Mouse (Mus musculus) ES-Bruce4 (cell line): ENCODE measurements around the gene Med18. TPM values are rescaled to one million over a fixed set of nuclear protein-coding genes. Genes with fewer than 3 reads are reported as not detected.

Experiments
- H3K27ac ChIP-seq: 2 replicates; pipeline ENCODE4 v1.5.1; 2012; ENCODE audit warnings: low read length, inconsistent platforms; ENCODE audit not compliant: insufficient read depth
- H3K27me3 ChIP-seq: 2 replicates; pipeline ENCODE4 v1.6.1; 2012; ENCODE audit warnings: mild to moderate bottlenecking, low read length, inconsistent platforms; ENCODE audit not compliant: control insufficient read depth, poor library complexity, insufficient read depth, severe bottlenecking
- H3K36me3 ChIP-seq: 2 replicates; pipeline ENCODE4 v1.6.1; 2012; ENCODE audit warnings: inconsistent platforms, mild to moderate bottlenecking, low read length, moderate library complexity; ENCODE audit not compliant: control insufficient read depth, poor library complexity, insufficient read depth, severe bottlenecking
- H3K4me1 ChIP-seq: one replicate; pipeline ENCODE4 v1.8.1; 2011; ENCODE audit warnings: low read length; ENCODE audit not compliant: control insufficient read depth, insufficient read depth
- H3K4me3 ChIP-seq: 2 replicates; pipeline ENCODE4 v1.5.1; 2011; ENCODE audit warnings: low read depth, mild to moderate bottlenecking, low read length
- H3K9ac ChIP-seq: 2 replicates; pipeline ENCODE4 v1.6.1; 2012; ENCODE audit warnings: low read depth, mild to moderate bottlenecking, inconsistent platforms; ENCODE audit not compliant: poor library complexity, severe bottlenecking
- H3K9me3 ChIP-seq: replicated peaks from 2 replicates; pipeline ENCODE4 v1.6.1; 2012; ENCODE audit warnings: mild to moderate bottlenecking, low read length, inconsistent platforms; ENCODE audit not compliant: control insufficient read depth, poor library complexity, insufficient read depth, severe bottlenecking
- CTCF ChIP-seq: IDR thresholded peaks from one replicate; pipeline ENCODE4 v1.8.1; 2011; ENCODE audit warnings: low read depth, low read length
- EP300 ChIP-seq: IDR thresholded peaks from 2 replicates; pipeline ENCODE4 v1.6.1; 2011; ENCODE audit warnings: low read depth, low read length; ENCODE audit not compliant: insufficient read depth
- POLR2A ChIP-seq: IDR thresholded peaks from one replicate; pipeline ENCODE4 v1.8.1; 2011; ENCODE audit warnings: low read length; ENCODE audit not compliant: insufficient read depth
- polyA plus RNA-seq: library from polyadenylated mRNA; stranded (reverse); fragments of >200 nt; gene quantifications from 2 replicates; pipeline ENCODE4 v1.2.4, GENCODE M21; 2011; ENCODE audit warnings: low read depth; ENCODE audit not compliant: missing spikeins, insufficient read depth, insufficient read length

Med18 gene
- polyA plus RNA-seq, 1 experiment: 22.5 TPM

- H3K27ac ChIP-seq: peak overlapping the region; percentile 60
- peak overlapping the region; percentile 50 for H3K4me3 ChIP-seq
- H3K4me1 ChIP-seq: no peaks in the 10 kb centered on the region
- no peaks in the 10 kb centered on the region for H3K27me3 ChIP-seq
- peak overlapping the region; percentile 26; the same call in 1 of the 2 replicates for H3K9ac ChIP-seq
- TF ChIP-seq EP300: peak; percentile 58; the same call in 1 of the 2 replicates
- TF ChIP-seq CTCF: peak; percentile 51
- TF ChIP-seq POLR2A: no peak
- no peaks in the 10 kb centered on the region for H3K36me3 ChIP-seq
- H3K9me3 ChIP-seq: no peaks in the 10 kb centered on the region
These were observed 30.9 kb downstream of the Med18 start for GRCm38 (mm10) chr4:132432717-132433372.

GRCm38 (mm10) chr4:132428022-132428542 lies 35.6 kb downstream of the Med18 start:
- no peaks in the 10 kb centered on the region for H3K27me3 ChIP-seq
- TF ChIP-seq CTCF (no peak), POLR2A (no peak), EP300 (0 out of 2 replicates have a peak, but pooled peaks have one; percentile 41)
- H3K4me3 ChIP-seq: no peak overlapping the region

GRCm38 (mm10) chr4:132427493-132427892 lies 36.2 kb downstream of the Med18 start:
- no peaks in the 10 kb centered on the region for H3K4me1 ChIP-seq
- H3K9me3 ChIP-seq: no peaks in the 10 kb centered on the region
- H3K9ac ChIP-seq: no peak overlapping the region
- no peak overlapping the region for H3K27ac ChIP-seq
- no peak overlapping the region for H3K4me3 ChIP-seq
- no peaks in the 10 kb centered on the region for H3K27me3 ChIP-seq
- TF ChIP-seq POLR2A (no peak), EP300 (no peak), CTCF (no peak)
- H3K36me3 ChIP-seq: no peaks in the 10 kb centered on the region

More at GRCm38 (mm10) chr4:132428022-132428542, 35.6 kb downstream of the Med18 start:
- H3K4me1 ChIP-seq: no peaks in the 10 kb centered on the region
- no peak overlapping the region for H3K27ac ChIP-seq
- H3K9me3 ChIP-seq: no peaks in the 10 kb centered on the region
- H3K9ac ChIP-seq: no peak overlapping the region
- no peaks in the 10 kb centered on the region for H3K36me3 ChIP-seq

GRCm38 (mm10) chr4:132426021-132426420 lies 37.7 kb downstream of the Med18 start:
- Histone ChIP-seq H3K4me1 (no peaks in the 10 kb centered on the region), H3K9ac (no peak overlapping the region), H3K4me3 (no peak overlapping the region), H3K27me3 (no peaks in the 10 kb centered on the region), H3K36me3 (no peaks in the 10 kb centered on the region), H3K9me3 (no peaks in the 10 kb centered on the region), H3K27ac (no peak overlapping the region)
- TF ChIP-seq POLR2A (no peak), CTCF (no peak)

GRCm38 (mm10) chr4:132424765-132425164 lies 39.0 kb downstream of the Med18 start:
- Histone ChIP-seq H3K36me3 (no peaks in the 10 kb centered on the region), H3K4me1 (no peaks in the 10 kb centered on the region), H3K9ac (no peak overlapping the region), H3K9me3 (no peaks in the 10 kb centered on the region), H3K27me3 (no peaks in the 10 kb centered on the region), H3K4me3 (no peak overlapping the region), H3K27ac (no peak overlapping the region)
- TF ChIP-seq EP300 (no peak), CTCF (peak; percentile 9)
